Mouse (Mus musculus) lung, postnatal 0 days (tissue): ENCODE data around the gene Midn.

Experiments used
- CTCF ChIP-seq: IDR thresholded peaks from 2 replicates; pipeline ENCODE4 v1.5.1; 2016; ENCODE audit warnings: antibody characterized with exemption, mild to moderate bottlenecking
- EP300 ChIP-seq: IDR thresholded peaks from 2 replicates; pipeline ENCODE4 v1.6.1; 2016; ENCODE audit warnings: antibody characterized with exemption, mild to moderate bottlenecking, control low read depth

DNA sequence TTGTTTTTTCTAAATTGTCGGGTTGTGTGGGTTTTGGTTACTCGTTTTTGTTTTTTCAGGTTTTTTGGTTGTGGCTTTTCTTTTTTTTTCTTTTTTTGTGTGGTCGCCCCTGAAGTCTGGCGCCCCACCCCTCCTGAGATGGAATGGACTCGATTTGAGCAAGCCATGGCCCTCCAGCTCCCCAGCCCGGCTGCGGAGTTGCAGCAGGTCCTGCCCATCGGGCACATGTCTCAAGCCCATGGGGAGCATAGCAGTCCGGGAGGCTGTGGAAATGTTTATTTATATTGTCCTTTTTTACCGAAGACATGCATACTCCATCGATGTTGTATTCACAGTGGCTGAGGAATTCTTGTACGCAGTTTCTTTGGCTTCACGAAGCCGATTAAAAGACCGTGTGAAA, 23.2 kb downstream of the Midn start:
- no peak for TF ChIP-seq CTCF
- no peak for TF ChIP-seq EP300
